ENCODE assay signal across 1 mouse cellular context in the genomic region with DNA sequence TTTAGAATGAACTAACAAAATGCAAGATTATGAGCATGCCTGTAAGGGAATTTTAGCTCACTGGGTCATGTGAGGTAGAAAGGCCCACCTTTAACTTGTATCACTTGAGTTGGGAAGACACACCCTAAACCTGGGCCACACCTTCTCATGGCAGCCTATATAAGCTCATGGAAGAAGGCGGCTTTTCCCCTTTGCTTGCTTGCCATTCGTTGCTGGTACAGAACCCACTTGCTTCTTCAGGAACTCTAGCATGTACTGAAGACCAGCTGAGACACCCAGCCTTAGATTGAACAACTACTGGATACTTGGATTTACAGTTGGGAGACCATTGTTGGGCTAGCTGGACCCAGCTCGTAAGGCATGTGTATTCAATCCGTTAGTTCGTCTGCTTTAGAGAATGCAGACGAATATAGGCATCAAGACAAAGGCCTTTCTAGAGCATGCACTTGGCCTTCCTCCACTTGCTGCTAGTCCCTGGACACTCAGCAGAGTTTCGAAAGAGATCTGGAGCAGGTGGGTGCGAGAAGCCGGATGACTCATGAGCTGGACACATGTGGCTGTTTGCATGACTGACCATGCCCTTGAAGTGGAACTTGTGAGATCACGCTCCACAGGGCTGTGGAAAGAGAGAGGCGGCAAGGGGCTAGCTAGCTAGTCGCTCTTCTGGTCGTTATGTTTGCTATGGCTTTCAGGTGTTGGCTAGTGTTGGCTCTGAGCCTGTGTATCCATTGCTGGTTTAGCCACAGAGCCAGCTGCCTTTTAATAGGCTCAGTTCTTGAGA.
TF ChIP-seq lines count a peak whose summit lies in the region.

No protein-coding gene starts in this region.

TF ChIP-seq in CH12.LX, 34 proteins besides CTCF, POLR2A, EP300 and RAD21 (continued from another document):
- TF ChIP-seq GABPA (IDR thresholded peaks at IDR 0.05; ENCODE audit: insufficient replicate concordance, low read depth, low read length) (no peak), TCF12 (IDR thresholded peaks at IDR 0.05; ENCODE audit: low read depth, low read length) (peak; percentile 98), SMC3 (IDR thresholded peaks at IDR 0.05; ENCODE audit: low read depth, low read length) (peak; percentile 30), NELFE (IDR thresholded peaks at IDR 0.05; ENCODE audit: low read depth, low read length) (peak; percentile 60; the same call in 1 of the 2 replicates), JUN (IDR thresholded peaks at IDR 0.05; ENCODE audit: insufficient read depth, low read depth, low read length) (peak; percentile 90), E2F4 (IDR thresholded peaks at IDR 0.05; ENCODE audit: insufficient replicate concordance, low read depth, low read length) (no peak), UBTF (IDR thresholded peaks at IDR 0.05; ENCODE audit: low read depth, low read length) (no peak; the same call in 1 of the 2 replicates), RCOR1 (conservative IDR thresholded peaks at IDR 0.05; ENCODE audit: low read depth, low read length) (peak; percentile 73; the same call in 1 of the 2 replicates), HCFC1 (IDR thresholded peaks at IDR 0.05; ENCODE audit: low read depth, low read length) (no peak), BHLHE40 (IDR thresholded peaks at IDR 0.05; ENCODE audit: low read depth, low read length) (peak; percentile 97), ZC3H11A (IDR thresholded peaks at IDR 0.05; ENCODE audit: low read depth, low read length) (no peak), MAFK (IDR thresholded peaks at IDR 0.05; ENCODE audit: insufficient replicate concordance, low read length) (peak; percentile 64; the same call in 1 of the 2 replicates), ZKSCAN1 (IDR thresholded peaks at IDR 0.05; ENCODE audit: borderline replicate concordance, low read depth, low read length) (no peak), USF1 (IDR thresholded peaks at IDR 0.05; ENCODE audit: low read depth, low read length) (no peak), SIN3A (IDR thresholded peaks at IDR 0.05; ENCODE audit: low read length) (peak; percentile 82), TBP (conservative IDR thresholded peaks at IDR 0.05; ENCODE audit: low read depth, low read length) (peak; percentile 89), ETS1 (conservative IDR thresholded peaks at IDR 0.05; ENCODE audit: low read depth, low read length) (peak; percentile 99), NRF1 (IDR thresholded peaks at IDR 0.05; ENCODE audit: low read depth, low read length) (peak; percentile 51), JUND (conservative IDR thresholded peaks at IDR 0.05; ENCODE audit: low read depth, low read length) (peak; percentile 86), PAX5 (IDR thresholded peaks at IDR 0.05; ENCODE audit: low read length) (no peak), MAX (IDR thresholded peaks at IDR 0.05; ENCODE audit: low read length) (peak; percentile 96)
